Mouse (Mus musculus): ENCODE data around the gene Ptpn6. TPM values are rescaled to one million over a fixed set of nuclear protein-coding genes. Genes with fewer than 3 reads are reported as not detected.

Gene Ptpn6
- polyA plus RNA-seq (2012) = 0.20 and 0.68 TPM in 2 replicates

DNA sequence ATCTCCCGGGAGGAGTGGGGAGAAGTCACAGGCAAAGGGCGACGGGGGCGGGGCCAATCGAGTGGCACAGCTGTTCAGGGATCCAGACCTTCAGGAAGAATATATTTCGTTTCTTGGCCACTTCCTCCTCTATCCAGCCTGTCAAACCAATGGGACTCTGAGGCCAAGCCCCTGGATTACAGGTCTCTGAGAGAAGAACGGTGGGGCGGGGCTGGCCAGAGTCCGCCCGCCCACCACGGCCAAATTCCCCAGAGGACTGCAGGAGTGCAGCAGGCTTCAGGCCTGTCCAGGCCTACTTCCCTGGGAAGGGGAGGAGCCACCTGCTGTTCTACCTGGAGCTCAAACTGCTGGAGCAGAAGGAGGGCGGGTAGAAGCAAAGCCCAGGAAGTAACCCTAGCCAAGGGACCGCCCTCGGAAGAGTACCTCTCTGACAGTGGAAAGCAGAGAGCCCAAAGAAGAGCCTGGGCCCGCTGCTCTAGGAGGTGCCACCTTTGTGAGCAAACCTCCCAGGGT lies at the start of gene Ptpn6:
Ptpn6 (minus strand) TSS at position 204 of the 513 bp plus-strand sequence.
- no peak within 1 kb of the TSS for H3K4me3 ChIP-seq (replicated peaks)
- peaks cover 43% of the 10 kb centered on the region for H3K4me1 ChIP-seq (ENCODE audit: control insufficient read depth)
- no peak for TF ChIP-seq TAL1 (IDR thresholded peaks at IDR 0.05; ENCODE audit: low read length)
- no peak for TF ChIP-seq GATA1 (IDR thresholded peaks at IDR 0.05; ENCODE audit: low read length)
- H3K36me3 ChIP-seq (ENCODE audit: control insufficient read depth) = no peaks in the 10 kb centered on the region; the same call in 1 of the 2 replicates
- H3K9me3 ChIP-seq (ENCODE audit: control insufficient read depth, low read length) = no peaks in the 10 kb centered on the region
- no peaks in the 10 kb centered on the region for H3K27me3 ChIP-seq (ENCODE audit: control insufficient read depth)

DNA sequence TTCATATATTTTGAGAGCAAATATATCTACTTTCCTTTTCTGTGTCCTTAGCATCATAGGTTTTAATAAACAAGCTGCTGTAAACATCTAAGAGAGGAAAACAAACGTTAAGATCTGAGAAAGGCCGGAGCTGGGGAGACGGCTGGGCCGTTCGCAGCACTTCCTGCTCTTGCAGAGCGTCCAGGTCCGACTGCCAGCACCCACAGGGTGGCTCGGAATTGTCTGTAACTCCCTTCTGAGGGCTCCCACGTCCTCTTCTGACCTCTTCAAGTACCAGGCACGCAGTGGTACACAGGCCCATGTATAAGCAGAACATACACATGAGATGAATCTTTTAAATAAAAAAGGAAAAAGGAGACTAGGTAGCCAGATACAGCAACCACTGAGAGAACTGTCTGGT lies 49.2 kb upstream of the Ptpn6 start:
- TF ChIP-seq GATA1 (IDR thresholded peaks at IDR 0.05; ENCODE audit: low read length) (no peak), TAL1 (IDR thresholded peaks at IDR 0.05; ENCODE audit: low read length) (no peak)
- H3K36me3 ChIP-seq (ENCODE audit: control insufficient read depth) = no peaks in the 10 kb centered on the region
- H3K4me1 ChIP-seq (ENCODE audit: control insufficient read depth) = no peaks in the 10 kb centered on the region
- no peaks in the 10 kb centered on the region for H3K9me3 ChIP-seq (ENCODE audit: control insufficient read depth, low read length)
- H3K4me3 ChIP-seq (replicated peaks) = no peak overlapping the region
- H3K27me3 ChIP-seq (ENCODE audit: control insufficient read depth) = no peaks in the 10 kb centered on the region; the same call in 1 of the 2 replicates

DNA sequence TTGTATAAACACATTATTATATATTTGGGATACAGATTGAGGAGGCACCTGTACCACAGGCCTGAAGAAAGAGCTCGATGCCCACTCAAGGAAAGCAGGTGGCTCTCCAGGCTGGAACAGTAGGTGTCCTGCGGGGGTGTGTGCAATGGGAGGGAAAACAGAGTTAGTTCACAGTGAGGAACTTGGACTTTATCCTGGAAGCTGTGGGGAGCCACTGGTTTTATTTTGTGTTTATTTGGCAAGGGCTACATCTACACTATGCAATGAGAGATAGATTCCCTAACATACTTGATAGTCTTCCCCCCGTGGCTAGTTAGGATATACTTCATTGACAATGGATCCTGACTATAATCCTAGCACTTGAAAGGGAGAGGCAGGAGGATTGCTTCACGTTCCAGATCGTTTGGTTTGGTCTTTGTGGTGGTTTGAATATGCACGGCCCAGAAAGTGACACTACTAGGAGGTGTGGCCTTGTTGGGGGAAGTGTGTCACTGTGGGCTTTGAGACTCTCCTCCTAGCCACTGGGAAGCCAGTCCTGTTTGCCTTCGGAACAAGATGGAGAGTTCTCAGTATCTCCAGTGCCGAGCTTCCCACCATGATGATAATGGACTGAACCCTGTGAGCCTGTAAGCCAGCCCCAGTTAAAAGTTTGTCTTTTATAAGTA lies 48.4 kb upstream of the Ptpn6 start:
- no peak overlapping the region for H3K4me3 ChIP-seq (replicated peaks)
- H3K4me1 ChIP-seq (ENCODE audit: control insufficient read depth) = no peaks in the 10 kb centered on the region
- no peaks in the 10 kb centered on the region; the same call in 1 of the 2 replicates for H3K27me3 ChIP-seq (ENCODE audit: control insufficient read depth)
- H3K36me3 ChIP-seq (ENCODE audit: control insufficient read depth) = no peaks in the 10 kb centered on the region
- TF ChIP-seq GATA1 (IDR thresholded peaks at IDR 0.05; ENCODE audit: low read length) = no peak
- H3K9me3 ChIP-seq (ENCODE audit: control insufficient read depth, low read length) = no peaks in the 10 kb centered on the region

DNA sequence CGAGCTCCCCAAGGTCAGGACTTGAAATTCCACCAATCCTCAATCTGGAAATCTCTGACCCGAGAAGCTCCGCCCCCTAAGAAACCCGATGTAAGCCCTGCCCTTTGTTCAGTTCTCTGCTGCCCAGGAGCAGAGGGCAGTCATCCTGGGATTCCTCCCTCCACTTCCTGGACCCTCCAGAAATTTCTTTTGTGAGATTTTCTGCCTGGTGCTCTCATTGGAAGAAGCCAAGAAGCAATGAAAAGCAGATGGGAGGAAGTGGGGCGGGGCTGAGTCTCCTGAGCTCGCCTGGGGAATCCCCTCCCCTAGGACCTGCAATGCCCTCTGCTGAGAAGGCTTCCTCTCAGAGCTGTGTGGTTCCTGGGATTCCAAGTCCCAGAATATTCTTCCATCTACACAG lies 43.9 kb upstream of the Ptpn6 start:
- Histone ChIP-seq H3K27me3 (ENCODE audit: control insufficient read depth) (peaks cover 40% of the 10 kb centered on the region), H3K9me3 (ENCODE audit: control insufficient read depth, low read length) (no peaks in the 10 kb centered on the region), H3K36me3 (ENCODE audit: control insufficient read depth) (no peaks in the 10 kb centered on the region), H3K4me1 (ENCODE audit: control insufficient read depth) (peaks cover 2% of the 10 kb centered on the region), H3K4me3 (replicated peaks) (no peak overlapping the region)
- TF ChIP-seq TAL1 (IDR thresholded peaks at IDR 0.05; ENCODE audit: low read length) (no peak), GATA1 (IDR thresholded peaks at IDR 0.05; ENCODE audit: low read length) (no peak)

DNA sequence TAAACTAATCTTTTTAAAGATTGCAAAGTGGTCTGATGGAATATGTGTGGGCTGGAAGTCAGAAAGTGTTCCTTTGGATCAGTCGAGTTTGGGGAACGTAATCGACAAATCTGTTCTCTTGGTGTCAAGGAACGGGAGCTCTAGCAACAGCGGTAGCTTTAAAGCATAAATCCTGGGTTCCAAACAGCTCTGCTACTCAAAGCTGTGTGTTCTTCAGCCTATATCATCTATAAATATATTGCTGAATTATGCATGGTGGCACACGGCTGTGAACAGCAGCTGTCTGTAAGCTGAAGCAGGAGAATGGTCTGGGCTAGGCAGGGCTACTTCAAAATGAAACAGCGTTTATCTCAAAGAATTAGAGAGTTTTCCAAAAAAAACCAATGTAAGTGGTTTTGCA lies 42.4 kb upstream of the Ptpn6 start:
- peaks cover 2% of the 10 kb centered on the region for H3K4me1 ChIP-seq (ENCODE audit: control insufficient read depth)
- TF ChIP-seq TAL1 (IDR thresholded peaks at IDR 0.05; ENCODE audit: low read length) = no peak
- TF ChIP-seq GATA1 (IDR thresholded peaks at IDR 0.05; ENCODE audit: low read length) = no peak

DNA sequence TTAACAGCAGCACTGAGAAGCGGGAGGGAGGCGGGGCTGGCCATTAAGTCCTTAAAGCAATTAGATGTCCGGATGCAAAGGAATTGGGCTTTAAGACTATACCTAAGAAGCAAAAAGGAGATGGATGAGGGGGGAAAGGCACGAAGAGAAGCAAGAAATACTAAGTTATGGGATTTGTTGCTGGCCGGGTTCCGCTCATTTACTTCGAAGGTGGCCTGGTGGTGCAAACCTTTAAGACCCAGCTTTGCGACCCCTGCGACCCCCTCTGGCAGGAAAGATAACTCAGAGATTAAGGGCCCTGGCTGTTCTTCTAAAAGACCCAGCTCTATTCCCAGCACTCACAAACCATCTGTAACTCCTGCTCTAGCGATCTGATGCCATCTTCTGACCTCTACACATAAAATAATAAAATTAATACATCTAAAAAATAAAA lies 41.5 kb upstream of the Ptpn6 start:
- Histone ChIP-seq H3K36me3 (ENCODE audit: control insufficient read depth) (no peaks in the 10 kb centered on the region), H3K27me3 (ENCODE audit: control insufficient read depth) (peaks cover 40% of the 10 kb centered on the region), H3K4me3 (replicated peaks) (no peak overlapping the region), H3K4me1 (ENCODE audit: control insufficient read depth) (peaks cover 2% of the 10 kb centered on the region), H3K9me3 (ENCODE audit: control insufficient read depth, low read length) (no peaks in the 10 kb centered on the region)
- TF ChIP-seq GATA1 (IDR thresholded peaks at IDR 0.05; ENCODE audit: low read length) (no peak), TAL1 (IDR thresholded peaks at IDR 0.05; ENCODE audit: low read length) (no peak)

More for the DNA sequence above, 42.4 kb upstream of the Ptpn6 start:
- Histone ChIP-seq H3K36me3 (ENCODE audit: control insufficient read depth) (no peaks in the 10 kb centered on the region), H3K9me3 (ENCODE audit: control insufficient read depth, low read length) (no peaks in the 10 kb centered on the region), H3K27me3 (ENCODE audit: control insufficient read depth) (peaks cover 40% of the 10 kb centered on the region), H3K4me3 (replicated peaks) (no peak overlapping the region)

DNA sequence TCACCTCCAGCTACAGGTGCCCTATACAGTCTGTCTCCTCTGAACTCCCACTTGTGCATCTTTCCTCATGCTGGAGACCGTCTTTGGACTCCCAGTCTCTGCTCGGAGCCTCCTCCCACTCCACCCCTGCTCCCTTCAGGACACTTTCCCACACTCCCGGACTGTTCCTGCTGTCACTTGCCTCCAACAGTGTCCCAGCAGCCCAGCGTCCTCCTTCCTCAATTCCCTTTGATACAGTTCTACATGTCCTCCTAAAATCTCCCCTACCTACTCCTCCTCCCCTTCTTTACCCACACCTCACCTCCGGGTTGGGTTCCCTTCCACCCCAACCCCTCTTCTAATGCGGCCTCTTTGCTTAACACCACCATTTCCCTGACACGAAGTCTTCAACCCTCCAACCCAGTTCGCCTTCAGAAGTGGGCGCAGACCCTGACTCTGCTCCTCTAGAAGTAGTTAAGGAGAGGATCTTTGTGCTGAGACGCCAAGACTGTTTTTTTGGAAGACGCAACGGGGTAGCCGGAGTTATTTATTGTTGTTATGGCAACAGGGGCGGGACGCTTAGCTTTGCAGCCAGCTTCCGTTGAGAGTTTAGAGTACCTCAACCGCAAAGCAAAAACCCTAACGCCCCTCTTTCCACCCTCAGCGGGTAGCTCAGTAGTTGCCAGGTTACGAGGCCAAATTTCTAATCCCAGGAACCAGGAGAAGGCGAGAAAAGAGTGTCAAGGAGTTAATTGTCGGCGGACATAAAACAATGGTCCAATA lies 40.9 kb upstream of the Ptpn6 start, which contains the start of gene Lrrc23:
Lrrc23 (minus strand) TSS at position 506 of the 762 bp plus-strand sequence.
- no peaks in the 10 kb centered on the region for H3K9me3 ChIP-seq (ENCODE audit: control insufficient read depth, low read length)
- TF ChIP-seq GATA1 (IDR thresholded peaks at IDR 0.05; ENCODE audit: low read length) (no peak), TAL1 (IDR thresholded peaks at IDR 0.05; ENCODE audit: low read length) (no peak)
- H3K36me3 ChIP-seq (ENCODE audit: control insufficient read depth) = no peaks in the 10 kb centered on the region
- H3K27me3 ChIP-seq (ENCODE audit: control insufficient read depth) = peaks cover 40% of the 10 kb centered on the region
- H3K4me3 ChIP-seq (replicated peaks) = no peak within 1 kb of the TSS
- H3K4me1 ChIP-seq (ENCODE audit: control insufficient read depth) = peaks cover 2% of the 10 kb centered on the region

DNA sequence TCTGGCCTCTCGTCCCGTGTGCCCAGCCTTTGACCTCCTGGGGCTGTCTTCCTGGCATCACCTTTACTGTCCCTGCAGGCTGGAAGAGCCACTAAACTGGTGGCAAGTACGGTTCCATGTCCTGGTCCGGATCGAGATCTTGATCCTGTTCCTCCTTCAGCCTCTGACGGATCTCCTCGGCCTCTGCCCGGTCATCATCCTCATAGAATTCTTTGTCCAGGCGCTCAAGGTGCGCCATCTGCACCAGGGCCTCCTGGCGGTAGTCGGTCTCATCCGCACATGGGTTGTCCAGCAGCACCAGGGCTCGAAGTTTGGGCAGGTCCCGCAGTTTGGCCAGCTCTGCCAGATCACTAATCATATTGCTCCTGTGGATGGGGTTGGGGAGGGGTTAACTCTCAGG lies 32.0 kb upstream of the Ptpn6 start:
- H3K4me3 ChIP-seq (replicated peaks) = no peak overlapping the region
- H3K36me3 ChIP-seq (ENCODE audit: control insufficient read depth) = no peaks in the 10 kb centered on the region
- peaks cover 3% of the 10 kb centered on the region; the same call in 1 of the 2 replicates for H3K9me3 ChIP-seq (ENCODE audit: control insufficient read depth, low read length)
- TF ChIP-seq GATA1 (IDR thresholded peaks at IDR 0.05; ENCODE audit: low read length) (no peak), TAL1 (IDR thresholded peaks at IDR 0.05; ENCODE audit: low read length) (no peak)
- H3K4me1 ChIP-seq (ENCODE audit: control insufficient read depth) = peaks cover 13% of the 10 kb centered on the region
- H3K27me3 ChIP-seq (ENCODE audit: control insufficient read depth) = peaks cover 68% of the 10 kb centered on the region

DNA sequence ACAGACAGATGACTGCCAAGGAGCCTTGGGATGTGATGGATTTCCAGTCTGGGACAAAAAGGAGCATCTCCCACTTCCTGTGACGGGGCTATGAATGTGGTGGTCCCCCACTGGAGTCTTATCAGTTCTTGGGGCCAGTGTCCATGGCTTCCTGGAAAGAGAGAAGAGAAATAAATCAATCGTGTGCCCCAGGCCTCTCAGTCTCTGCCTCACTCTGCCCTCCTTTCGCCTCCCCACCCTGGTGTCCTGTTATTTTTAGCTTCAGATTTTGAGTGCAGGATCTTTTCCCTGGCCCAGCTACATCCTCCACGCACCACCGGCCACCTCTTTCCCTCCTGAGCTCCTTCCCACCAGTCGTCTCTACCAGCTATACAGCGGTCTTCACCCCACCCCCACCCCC lies 31.5 kb upstream of the Ptpn6 start:
- no peak overlapping the region for H3K4me3 ChIP-seq (replicated peaks)
- H3K9me3 ChIP-seq (ENCODE audit: control insufficient read depth, low read length) = peaks cover 3% of the 10 kb centered on the region; the same call in 1 of the 2 replicates
- peaks cover 68% of the 10 kb centered on the region for H3K27me3 ChIP-seq (ENCODE audit: control insufficient read depth)
- H3K36me3 ChIP-seq (ENCODE audit: control insufficient read depth) = no peaks in the 10 kb centered on the region
- TF ChIP-seq TAL1 (IDR thresholded peaks at IDR 0.05; ENCODE audit: low read length) (no peak), GATA1 (IDR thresholded peaks at IDR 0.05; ENCODE audit: low read length) (no peak)
- H3K4me1 ChIP-seq (ENCODE audit: control insufficient read depth) = peaks cover 13% of the 10 kb centered on the region

Data from erythroblast, embryonic 14.5 days (primary cell).